Mouse (Mus musculus) kidney, embryonic 14.5 days (tissue): ENCODE measurements around the gene Apobec1. TPM values are rescaled to one million over a fixed set of nuclear protein-coding genes. Genes with fewer than 3 reads are reported as not detected.
"Not testable (repeated sequence)": the region's sequence is repeated elsewhere in the genome, so short reads cannot be mapped to it uniquely, and the experiment has no call there.

Experiments used
- ATAC-seq: fragments of 200-750 bp; cut with Nextera tagmentation; 2 replicates; pipeline ENCODE4 v1.8.0; 2017; ENCODE audit warnings: moderate number of reproducible peaks, mild to moderate bottlenecking, moderate TSS enrichment, moderate library complexity; ENCODE audit not compliant: low FRiP score, low TSS enrichment
- H3K27ac ChIP-seq: fragments of 300-500 bp; sonication (generic); 2 replicates; pipeline ENCODE4 v1.5.1; 2014; ENCODE audit warnings: low read depth, mild to moderate bottlenecking, low read length, moderate library complexity, mixed read lengths
- H3K27me3 ChIP-seq: fragments of 300-500 bp; sonication (generic); 2 replicates; pipeline ENCODE4 v1.6.1; 2014; ENCODE audit warnings: mild to moderate bottlenecking, low read length; ENCODE audit not compliant: control insufficient read depth, insufficient read depth
- H3K36me3 ChIP-seq: fragments of 300-500 bp; sonication (generic); 2 replicates; pipeline ENCODE4 v1.6.1; 2014; ENCODE audit warnings: low read length, mixed read lengths; ENCODE audit not compliant: control insufficient read depth, insufficient read depth
- H3K4me1 ChIP-seq: fragments of 300-500 bp; sonication (generic); 2 replicates; pipeline ENCODE4 v1.6.1; 2014; ENCODE audit warnings: low read length, mixed read lengths; ENCODE audit not compliant: control insufficient read depth, insufficient read depth
- H3K4me2 ChIP-seq: fragments of 300-500 bp; sonication (generic); replicated peaks from 2 replicates; pipeline ENCODE4 v1.6.1; 2014; ENCODE audit warnings: low read depth, mild to moderate bottlenecking, low read length
- H3K4me3 ChIP-seq: fragments of 300-500 bp; sonication (generic); 2 replicates; pipeline ENCODE4 v1.5.1; 2014; ENCODE audit warnings: mild to moderate bottlenecking, low read length
- H3K9ac ChIP-seq: fragments of 300-500 bp; sonication (generic); 2 replicates; pipeline ENCODE4 v1.6.1; 2014; ENCODE audit warnings: low read depth, mild to moderate bottlenecking, low read length, moderate library complexity
- H3K9me3 ChIP-seq: fragments of 300-500 bp; sonication (generic); 2 replicates; pipeline ENCODE4 v1.6.1; 2016; ENCODE audit warnings: low read length; ENCODE audit not compliant: control insufficient read depth
- WGBS: fragments of 180-500 bp; shearing (Covaris S2); extraction: QIAGEN DNeasy Blood & Tissue Kit; methylation state at CpG from one replicate; pipeline ENCODE4 v1.1.7; 2014; 5-methylcytosine and 5-hydroxymethylcytosine counted together
- polyA plus RNA-seq: library from polyadenylated mRNA; unstranded; fragments of >200 nt; fragmentation: Nextera tagmentation; extraction: Ambion mirVana; gene quantifications from 2 replicates; pipeline ENCODE4 v1.2.1, GENCODE M21; 2014

Apobec1 gene
- polyA plus RNA-seq, 1 experiment from 2014 or later, result 2.7 TPM

- not testable (repeated sequence) for H3K9ac ChIP-seq, ATAC-seq, H3K4me3 ChIP-seq, H3K36me3 ChIP-seq, H3K4me2 ChIP-seq, H3K27ac ChIP-seq, H3K9me3 ChIP-seq, H3K4me1 ChIP-seq, H3K27me3 ChIP-seq
- WGBS, result 100% methylated on average over 1 of the region's 1 CpGs
These were observed 27.2 kb downstream of the Apobec1 start for GRCm38 (mm10) chr6:122575037-122575436.

- Histone ChIP-seq H3K4me1 (no peaks in the 10 kb centered on the region), H3K27me3 (no peaks in the 10 kb centered on the region), H3K27ac (no peak overlapping the region), H3K4me3 (no peak overlapping the region), H3K36me3 (no peaks in the 10 kb centered on the region), H3K9me3 (no peaks in the 10 kb centered on the region), H3K4me2 (no peak overlapping the region), H3K9ac (no peak overlapping the region)
- 90% methylated on average over 3 of the region's 3 CpGs for WGBS
- no peak for ATAC-seq
These were observed 30.7 kb downstream of the Apobec1 start for GRCm38 (mm10) chr6:122571617-122571959.

- no peaks in the 10 kb centered on the region for H3K36me3 ChIP-seq
- ATAC-seq, result no peak
- no peaks in the 10 kb centered on the region for H3K27me3 ChIP-seq
- no peak overlapping the region for H3K27ac ChIP-seq
- WGBS, result 59% methylated on average over 8 of the region's 8 CpGs
- H3K9ac ChIP-seq, result no peak overlapping the region
- H3K4me2 ChIP-seq, result no peak overlapping the region
- H3K9me3 ChIP-seq, result no peaks in the 10 kb centered on the region
- H3K4me1 ChIP-seq, result no peaks in the 10 kb centered on the region
- H3K4me3 ChIP-seq, result no peak overlapping the region
These were observed 31.3 kb downstream of the Apobec1 start for GRCm38 (mm10) chr6:122570695-122571616.

GRCm38 (mm10) chr6:122569762-122570161 lies 32.5 kb downstream of the Apobec1 start:
- ATAC-seq, result no peak

GRCm38 (mm10) chr6:122569113-122569512 lies 33.1 kb downstream of the Apobec1 start:
- WGBS, result 75% methylated on average over 5 of the region's 5 CpGs
- H3K27ac ChIP-seq, result no peak overlapping the region

More at GRCm38 (mm10) chr6:122569762-122570161, 32.5 kb downstream of the Apobec1 start:
- Histone ChIP-seq H3K36me3 (no peaks in the 10 kb centered on the region), H3K4me2 (no peak overlapping the region), H3K4me3 (no peak overlapping the region), H3K27me3 (no peaks in the 10 kb centered on the region), H3K9me3 (no peaks in the 10 kb centered on the region), H3K4me1 (no peaks in the 10 kb centered on the region), H3K27ac (no peak overlapping the region), H3K9ac (no peak overlapping the region)
- WGBS, result 86% methylated on average over 1 of the region's 1 CpGs

GRCm38 (mm10) chr6:122565070-122565784 lies 37.0 kb downstream of the Apobec1 start:
- Histone ChIP-seq H3K27ac (no peak overlapping the region), H3K4me3 (no peak overlapping the region), H3K4me2 (no peak overlapping the region), H3K4me1 (no peaks in the 10 kb centered on the region), H3K9ac (no peak overlapping the region), H3K9me3 (no peaks in the 10 kb centered on the region), H3K27me3 (no peaks in the 10 kb centered on the region; the same call in 1 of the 2 replicates), H3K36me3 (no peaks in the 10 kb centered on the region)
- 90% methylated on average over 9 of the region's 9 CpGs for WGBS
- ATAC-seq, result no peak

More at GRCm38 (mm10) chr6:122569113-122569512, 33.1 kb downstream of the Apobec1 start:
- Histone ChIP-seq H3K9ac (no peak overlapping the region), H3K4me2 (no peak overlapping the region), H3K27me3 (no peaks in the 10 kb centered on the region), H3K4me1 (no peaks in the 10 kb centered on the region), H3K36me3 (no peaks in the 10 kb centered on the region), H3K4me3 (no peak overlapping the region), H3K9me3 (no peaks in the 10 kb centered on the region)
- no peak for ATAC-seq

GRCm38 (mm10) chr6:122562463-122562862 lies 39.8 kb downstream of the Apobec1 start:
- no peak overlapping the region for H3K27ac ChIP-seq
- no peaks in the 10 kb centered on the region for H3K9me3 ChIP-seq
- H3K4me3 ChIP-seq, result no peak overlapping the region
- ATAC-seq, result peak; percentile 21; the same call in 1 of the 2 replicates
- H3K27me3 ChIP-seq, result no peaks in the 10 kb centered on the region; the same call in 1 of the 2 replicates
- 5% methylated on average over 6 of the region's 6 CpGs for WGBS
- no peaks in the 10 kb centered on the region for H3K36me3 ChIP-seq
- H3K9ac ChIP-seq, result no peak overlapping the region
- no peaks in the 10 kb centered on the region for H3K4me1 ChIP-seq
- H3K4me2 ChIP-seq, result no peak overlapping the region

GRCm38 (mm10) chr6:122561005-122561404 lies 41.2 kb downstream of the Apobec1 start:
- H3K4me2 ChIP-seq, result no peak overlapping the region
- 83% methylated on average over 20 of the region's 20 CpGs for WGBS
- H3K9me3 ChIP-seq, result no peaks in the 10 kb centered on the region
- H3K9ac ChIP-seq, result no peak overlapping the region
- H3K27ac ChIP-seq, result no peak overlapping the region
- H3K36me3 ChIP-seq, result no peaks in the 10 kb centered on the region
- H3K27me3 ChIP-seq, result peaks cover 4% of the 10 kb centered on the region
- no peaks in the 10 kb centered on the region for H3K4me1 ChIP-seq
- 0 out of 2 replicates have a peak, but pooled peaks have one; percentile 17 for ATAC-seq
- no peak overlapping the region for H3K4me3 ChIP-seq

- H3K27me3 ChIP-seq, result peaks cover 5% of the 10 kb centered on the region
- WGBS, result 17% methylated on average over 17 of the region's 17 CpGs
- H3K4me2 ChIP-seq, result peak overlapping the region; percentile 17
- H3K27ac ChIP-seq, result no peak overlapping the region
- peak overlapping the region; percentile 14 for H3K4me3 ChIP-seq
- no peaks in the 10 kb centered on the region for H3K36me3 ChIP-seq
- no peak overlapping the region for H3K9ac ChIP-seq
- ATAC-seq, result no peak; the same call in 1 of the 2 replicates
- no peaks in the 10 kb centered on the region for H3K9me3 ChIP-seq
- no peaks in the 10 kb centered on the region for H3K4me1 ChIP-seq
These were observed 41.8 kb downstream of the Apobec1 start for GRCm38 (mm10) chr6:122560427-122560826.
